Mouse (Mus musculus): ENCODE data around the gene Sclt1. TPM values are rescaled to one million over a fixed set of nuclear protein-coding genes. Genes with fewer than 3 reads are reported as not detected.

The Sclt1 gene
- polyA plus RNA-seq, 1 experiment from 2014 or later = 22.4 TPM

GRCm38 (mm10) chr3:41655642-41656041 lies 86.7 kb downstream of the Sclt1 start:
- DNase-seq (ENCODE audit: low spot score) = no peak
- H3K4me1 ChIP-seq = no peaks in the 10 kb centered on the region
- no peak overlapping the region for H3K27ac ChIP-seq (replicated peaks)
- 93% methylated on average over 1 of the region's 1 CpGs for WGBS
- H3K27me3 ChIP-seq (ENCODE audit: low read depth, poor library complexity, severe bottlenecking) = no peaks in the 10 kb centered on the region
- peaks cover 57% of the 10 kb centered on the region for H3K36me3 ChIP-seq
- H3K4me3 ChIP-seq = no peak overlapping the region
- no peaks in the 10 kb centered on the region for H3K9me3 ChIP-seq (replicated peaks)

GRCm38 (mm10) chr3:41620971-41621370 lies 121.3 kb downstream of the Sclt1 start:
- WGBS = 90% methylated on average over 7 of the region's 7 CpGs

GRCm38 (mm10) chr3:41618488-41618887 lies 123.8 kb downstream of the Sclt1 start:
- no peaks in the 10 kb centered on the region for H3K27me3 ChIP-seq (ENCODE audit: low read depth, poor library complexity, severe bottlenecking)
- no peaks in the 10 kb centered on the region for H3K4me1 ChIP-seq
- no peaks in the 10 kb centered on the region for H3K9me3 ChIP-seq (replicated peaks)
- H3K4me3 ChIP-seq = no peak overlapping the region
- WGBS = 93% methylated on average over 3 of the region's 3 CpGs
- H3K36me3 ChIP-seq = peaks cover 30% of the 10 kb centered on the region
- H3K27ac ChIP-seq (replicated peaks) = no peak overlapping the region
- no peak for DNase-seq (ENCODE audit: low spot score)

More at GRCm38 (mm10) chr3:41620971-41621370, 121.3 kb downstream of the Sclt1 start:
- no peak for DNase-seq (ENCODE audit: low spot score)
- no peaks in the 10 kb centered on the region for H3K27me3 ChIP-seq (ENCODE audit: low read depth, poor library complexity, severe bottlenecking)
- H3K36me3 ChIP-seq = 0 out of 2 replicates have a peak, but pooled peaks cover 9% of the 10 kb centered on the region
- no peak overlapping the region for H3K27ac ChIP-seq (replicated peaks)
- no peaks in the 10 kb centered on the region for H3K4me1 ChIP-seq
- H3K9me3 ChIP-seq (replicated peaks) = no peaks in the 10 kb centered on the region
- no peak overlapping the region for H3K4me3 ChIP-seq

GRCm38 (mm10) chr3:41618036-41618435 lies 124.3 kb downstream of the Sclt1 start:
- DNase-seq (ENCODE audit: low spot score) = no peak
- Histone ChIP-seq H3K36me3 (peaks cover 31% of the 10 kb centered on the region), H3K27ac (replicated peaks) (no peak overlapping the region), H3K4me3 (no peak overlapping the region), H3K4me1 (no peaks in the 10 kb centered on the region), H3K27me3 (ENCODE audit: low read depth, poor library complexity, severe bottlenecking) (no peaks in the 10 kb centered on the region), H3K9me3 (replicated peaks) (no peaks in the 10 kb centered on the region)
- WGBS = 82% methylated on average over 3 of the region's 3 CpGs

- Histone ChIP-seq H3K27me3 (ENCODE audit: low read depth, poor library complexity, severe bottlenecking) (no peaks in the 10 kb centered on the region), H3K4me1 (no peaks in the 10 kb centered on the region), H3K9me3 (replicated peaks) (0 out of 2 replicates have a peak, but pooled peaks cover 3% of the 10 kb centered on the region), H3K36me3 (peaks cover 62% of the 10 kb centered on the region), H3K27ac (replicated peaks) (no peak overlapping the region), H3K4me3 (no peak overlapping the region)
- DNase-seq (ENCODE audit: low spot score) = no peak
- WGBS = 91% methylated on average over 5 of the region's 5 CpGs
These were observed 127.9 kb downstream of the Sclt1 start for GRCm38 (mm10) chr3:41614230-41614985.

- Histone ChIP-seq H3K27me3 (ENCODE audit: low read depth, poor library complexity, severe bottlenecking) (no peaks in the 10 kb centered on the region), H3K9me3 (replicated peaks) (0 out of 2 replicates have a peak, but pooled peaks cover 3% of the 10 kb centered on the region), H3K27ac (replicated peaks) (no peak overlapping the region), H3K4me3 (no peak overlapping the region), H3K4me1 (no peaks in the 10 kb centered on the region), H3K36me3 (peaks cover 69% of the 10 kb centered on the region)
- no peak for DNase-seq (ENCODE audit: low spot score)
- WGBS = 91% methylated on average over 9 of the region's 9 CpGs
These were observed 128.6 kb downstream of the Sclt1 start for GRCm38 (mm10) chr3:41613706-41614105.

- no peak for DNase-seq (ENCODE audit: low spot score)
- Histone ChIP-seq H3K36me3 (peaks cover 80% of the 10 kb centered on the region), H3K27ac (replicated peaks) (no peak overlapping the region), H3K4me3 (no peak overlapping the region), H3K4me1 (no peaks in the 10 kb centered on the region), H3K9me3 (replicated peaks) (0 out of 2 replicates have a peak, but pooled peaks cover 3% of the 10 kb centered on the region), H3K27me3 (ENCODE audit: low read depth, poor library complexity, severe bottlenecking) (no peaks in the 10 kb centered on the region)
- whole genome bisulfite sequencing = 97% methylated on average over 3 of the region's 3 CpGs
These were observed 130.1 kb downstream of the Sclt1 start for GRCm38 (mm10) chr3:41612211-41612610.

GRCm38 (mm10) chr3:41609071-41609470 lies 133.2 kb downstream of the Sclt1 start:
- Histone ChIP-seq H3K4me1 (peaks cover 5% of the 10 kb centered on the region), H3K36me3 (peaks cover 96% of the 10 kb centered on the region)
- 94% methylated on average over 5 of the region's 5 CpGs for WGBS

GRCm38 (mm10) chr3:41607467-41607866 lies 134.8 kb downstream of the Sclt1 start:
- H3K4me1 ChIP-seq = peaks cover 16% of the 10 kb centered on the region

More at GRCm38 (mm10) chr3:41609071-41609470, 133.2 kb downstream of the Sclt1 start:
- DNase-seq (ENCODE audit: low spot score) = no peak
- 0 out of 2 replicates have a peak, but pooled peaks cover 3% of the 10 kb centered on the region for H3K9me3 ChIP-seq (replicated peaks)
- no peak overlapping the region for H3K4me3 ChIP-seq
- no peaks in the 10 kb centered on the region for H3K27me3 ChIP-seq (ENCODE audit: low read depth, poor library complexity, severe bottlenecking)
- H3K27ac ChIP-seq (replicated peaks) = no peak overlapping the region

GRCm38 (mm10) chr3:41607050-41607449 lies 135.3 kb downstream of the Sclt1 start:
- DNase-seq (ENCODE audit: low spot score) = no peak
- Histone ChIP-seq H3K27me3 (ENCODE audit: low read depth, poor library complexity, severe bottlenecking) (no peaks in the 10 kb centered on the region), H3K4me1 (peaks cover 16% of the 10 kb centered on the region), H3K36me3 (peaks cover 83% of the 10 kb centered on the region), H3K27ac (replicated peaks) (no peak overlapping the region), H3K9me3 (replicated peaks) (0 out of 2 replicates have a peak, but pooled peaks cover 3% of the 10 kb centered on the region), H3K4me3 (no peak overlapping the region)
- 96% methylated on average over 9 of the region's 9 CpGs for WGBS

More at GRCm38 (mm10) chr3:41607467-41607866, 134.8 kb downstream of the Sclt1 start:
- H3K27ac ChIP-seq (replicated peaks) = no peak overlapping the region
- H3K36me3 ChIP-seq = peaks cover 87% of the 10 kb centered on the region
- 0 out of 2 replicates have a peak, but pooled peaks cover 3% of the 10 kb centered on the region for H3K9me3 ChIP-seq (replicated peaks)
- no peak overlapping the region for H3K4me3 ChIP-seq
- no peak for DNase-seq (ENCODE audit: low spot score)
- no peaks in the 10 kb centered on the region for H3K27me3 ChIP-seq (ENCODE audit: low read depth, poor library complexity, severe bottlenecking)
- WGBS = 96% methylated on average over 8 of the region's 8 CpGs

- H3K27me3 ChIP-seq (ENCODE audit: low read depth, poor library complexity, severe bottlenecking) = no peaks in the 10 kb centered on the region
- no peak overlapping the region for H3K4me3 ChIP-seq
- H3K9me3 ChIP-seq (replicated peaks) = no peaks in the 10 kb centered on the region
- peaks cover 82% of the 10 kb centered on the region for H3K36me3 ChIP-seq
- no peak for DNase-seq (ENCODE audit: low spot score)
- WGBS = 85% methylated on average over 4 of the region's 4 CpGs
- H3K27ac ChIP-seq (replicated peaks) = no peak overlapping the region
- H3K4me1 ChIP-seq = peaks cover 16% of the 10 kb centered on the region
These were observed 136.0 kb downstream of the Sclt1 start for GRCm38 (mm10) chr3:41606330-41606664.

GRCm38 (mm10) chr3:41605601-41606329 lies 136.5 kb downstream of the Sclt1 start:
- Histone ChIP-seq H3K4me1 (peaks cover 16% of the 10 kb centered on the region), H3K36me3 (peaks cover 81% of the 10 kb centered on the region), H3K27me3 (ENCODE audit: low read depth, poor library complexity, severe bottlenecking) (no peaks in the 10 kb centered on the region), H3K9me3 (replicated peaks) (no peaks in the 10 kb centered on the region), H3K27ac (replicated peaks) (no peak overlapping the region), H3K4me3 (no peak overlapping the region)
- 91% methylated on average over 13 of the region's 13 CpGs for WGBS
- no peak for DNase-seq (ENCODE audit: low spot score)
